Mouse (Mus musculus) erythroblast, embryonic 14.5 days (primary cell): Measurements from ENCODE around the gene Nip7.

Experiments
- GATA1 ChIP-seq: IDR thresholded peaks from 2 replicates; pipeline ENCODE4 v1.6.1; 2012; ENCODE audit warnings: low read length, inconsistent platforms, mixed read lengths
- TAL1 ChIP-seq: IDR thresholded peaks from 3 replicates; pipeline ENCODE4 v1.6.1; 2012; ENCODE audit warnings: low read length, inconsistent platforms, mixed read lengths

GRCm38 (mm10) chr8:107014915-107015314 lies 41.8 kb upstream of the Nip7 start:
- TF ChIP-seq GATA1 = no peak
- no peak for TF ChIP-seq TAL1
